ENCODE assay signal across 8 mouse cellular contexts in the genomic region with DNA sequence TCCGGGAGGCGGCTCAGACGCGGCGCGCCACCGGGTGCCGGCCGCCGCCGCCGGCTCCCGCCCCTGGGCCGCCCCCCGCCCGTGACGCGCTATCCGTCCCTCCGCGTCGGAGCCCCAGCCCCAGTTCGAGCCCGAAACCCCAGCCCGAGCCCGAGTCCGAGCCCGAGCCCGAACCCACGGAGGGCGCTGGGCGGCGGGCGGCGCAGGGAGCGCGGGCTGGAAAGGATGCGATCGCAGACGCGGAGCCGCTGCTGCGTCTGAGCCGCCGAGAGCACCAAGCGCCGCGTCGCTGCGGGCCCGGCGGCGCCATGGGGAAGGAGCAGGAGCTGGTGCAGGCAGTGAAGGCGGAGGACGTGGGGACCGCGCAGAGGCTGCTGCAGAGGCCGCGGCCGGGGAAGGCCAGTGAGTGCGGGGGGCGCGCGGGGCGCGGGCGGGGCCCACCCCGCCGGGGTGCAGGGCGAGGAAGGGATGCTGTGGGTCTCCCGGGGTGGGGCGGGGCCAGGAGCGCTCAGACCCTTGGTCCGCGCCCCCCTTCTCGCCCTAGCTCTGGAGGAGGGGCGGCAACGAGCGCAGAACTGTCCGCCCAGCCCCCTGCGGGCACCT. TPM values are rescaled to one million over a fixed set of nuclear protein-coding genes. Genes with fewer than 3 reads are reported as not detected.
A peak's percentile ranks its signal among the peaks of the same experiment; 100 is the strongest.
DNase-seq lines count a peak whose midpoint lies in the region; ATAC-seq and TF ChIP-seq lines count a peak whose summit lies in the region.

No protein-coding gene starts in this region.

- no peaks in the 10 kb centered on the region for H3K9me3 ChIP-seq in heart, embryonic 11.5 days (replicated peaks; ENCODE audit: control insufficient read depth, low read length)
- no peaks in the 10 kb centered on the region for H3K9me3 ChIP-seq in ES-E14 (ENCODE audit: control insufficient read depth, insufficient read depth, low read depth, low read length)
- H3K9me3 ChIP-seq in liver, embryonic 13.5 days (replicated peaks), result no peaks in the 10 kb centered on the region

- H3K9ac ChIP-seq in heart, embryonic 11.5 days (ENCODE audit: low read depth, low read length), result peak overlapping the region; percentile 73
- H3K9ac ChIP-seq in ES-E14 (ENCODE audit: insufficient read depth, low read depth, low read length, poor library complexity, severe bottlenecking), result peak overlapping the region; percentile 78
- H3K9ac ChIP-seq in liver, embryonic 13.5 days, result peak overlapping the region; percentile 50

- H3K4me2 ChIP-seq in heart, embryonic 11.5 days, result peak overlapping the region; percentile 84
- H3K4me2 ChIP-seq in liver, embryonic 13.5 days, result peak overlapping the region; percentile 76

- no peaks in the 10 kb centered on the region for H3K36me3 ChIP-seq in heart, embryonic 11.5 days (ENCODE audit: control insufficient read depth, insufficient read depth, low read length)
- no peaks in the 10 kb centered on the region for H3K36me3 ChIP-seq in ES-E14 (ENCODE audit: control insufficient read depth, insufficient read depth, low read length, poor library complexity, severe bottlenecking)
- no peaks in the 10 kb centered on the region for H3K36me3 ChIP-seq in liver, embryonic 13.5 days

- in situ Hi-C loops in ES-E14 (cut with MboI; ENCODE audit: low sequenced_read_pairs in 2 of 2, unreplicated experiment in 2 of 2), result no loop called here

- no peak for DNase-seq in heart, adult 18-20 months
- no peak for DNase-seq in ES-E14 (ENCODE audit: low read depth, low spot score)
- DNase-seq in embryo, embryonic 10.5 days (ENCODE audit: low spot score), result peak; percentile 58
- no peak for DNase-seq in liver, embryonic 13.5 days
- peak; percentile 68 for DNase-seq in retina, embryonic 14.5 days (ENCODE audit: low spot score)
- DNase-seq in spleen, adult 12 weeks (ENCODE audit: low spot score), result no peak

- under 1% methylated on average over 64 of the region's 81 CpGs for WGBS in heart, embryonic 11.5 days (ENCODE audit: insufficient replicate concordance)
- 1% methylated on average over 75 of the region's 81 CpGs for WGBS in liver, embryonic 13.5 days (ENCODE audit: insufficient replicate concordance)

- peaks cover 43% of the 10 kb centered on the region for H3K27me3 ChIP-seq in heart, embryonic 11.5 days (ENCODE audit: control insufficient read depth, insufficient read depth, low read length)
- H3K27me3 ChIP-seq in liver, embryonic 13.5 days, result peaks cover 77% of the 10 kb centered on the region

- peaks cover 6% of the 10 kb centered on the region for H3K4me1 ChIP-seq in heart, embryonic 11.5 days (ENCODE audit: control insufficient read depth, insufficient read depth, low read length)
- peaks cover 4 to 9% of the 10 kb centered on the region in 2 experiments; a peak in 3 of 4 replicates for H3K4me1 ChIP-seq in ES-E14 (ENCODE audit: control insufficient read depth in 2 of 2, insufficient read depth in 2 of 2, low read length in 2 of 2, poor library complexity in 1 of 2)
- H3K4me1 ChIP-seq in liver, embryonic 13.5 days (replicated peaks), result peaks cover 23% of the 10 kb centered on the region

- H3K27ac ChIP-seq in heart, embryonic 11.5 days (ENCODE audit: low read depth, low read length), result no peak overlapping the region
- no peak overlapping the region for H3K27ac ChIP-seq in ES-E14 (ENCODE audit: insufficient read depth, low read depth, low read length, poor library complexity, severe bottlenecking)
- no peak overlapping the region for H3K27ac ChIP-seq in liver, embryonic 13.5 days

- peak; percentile 59; the same call in 1 of the 2 replicates for ATAC-seq in heart, embryonic 11.5 days (replicated peaks; ENCODE audit: insufficient number of reproducible peaks, low FRiP score, low TSS enrichment)
- ATAC-seq in hematopoietic stem cell, adult 5-6 weeks (replicated peaks in 1 of 2; ENCODE audit: insufficient read depth in 1 of 2, low FRiP score in 2 of 2, low TSS enrichment in 1 of 2, low read depth in 1 of 2, poor library complexity in 2 of 2, severe bottlenecking in 2 of 2), result peak; percentile 46 to 59; a peak in 3 of 4 replicates
- ATAC-seq in liver, embryonic 13.5 days (ENCODE audit: low read depth), result peak; percentile 35

- peak overlapping the region; percentile 76 for H3K4me3 ChIP-seq in heart, embryonic 11.5 days (ENCODE audit: low read depth, low read length)
- H3K4me3 ChIP-seq in ES-E14 (ENCODE audit: insufficient read depth in 1 of 2, low read depth in 1 of 2, low read length in 2 of 2, poor library complexity in 1 of 2, severe bottlenecking in 1 of 2), result peak overlapping the region; percentile 87 to 92
- H3K4me3 ChIP-seq in liver, embryonic 13.5 days (replicated peaks), result peak overlapping the region; percentile 59

TF ChIP-seq in ES-E14, 5 proteins besides CTCF, POLR2A, EP300 and RAD21:
- TF ChIP-seq ZNF384 (IDR thresholded peaks at IDR 0.05; ENCODE audit: low read depth, low read length), result no peak
- no peak for TF ChIP-seq ZC3H11A (IDR thresholded peaks at IDR 0.05; ENCODE audit: borderline replicate concordance, low read depth, low read length)
- TF ChIP-seq CHD2 (IDR thresholded peaks at IDR 0.05; ENCODE audit: low read depth, low read length), result no peak
- TF ChIP-seq MAFK (IDR thresholded peaks at IDR 0.05; ENCODE audit: insufficient read depth, low read depth, low read length), result no peak
- no peak for TF ChIP-seq HCFC1 (IDR thresholded peaks at IDR 0.05; ENCODE audit: borderline replicate concordance, insufficient read depth, low read length)

RNA-seq across cellular contexts. Expression of a gene that starts 0.4 kb away (rescaled TPM):
- polyA plus RNA-seq in heart, embryonic 11.5 days (2014; fragmentation: Nextera tagmentation; extraction: Ambion mirVana), result 0.40 and 0.49 TPM in 2 replicates
- under 1 TPM; 0.15 to 0.20 TPM for total RNA-seq in heart, adult 18-20 months (2021)
- total RNA-seq in ES-E14 (2012; rRNA removed), result 1.8 and 2.0 TPM in 2 replicates
- total RNA-seq in hematopoietic stem cell, adult 5-6 weeks (2017), result not detected in 2 replicates
- polyA plus RNA-seq in liver, embryonic 13.5 days (2015; fragmentation: Nextera tagmentation; extraction: Ambion mirVana), result 0.15 and 0.20 TPM in 2 replicates

RNA-seq across cellular contexts. Expression of a gene that starts 9.9 kb away (rescaled TPM):
- 17.5 and 20.9 TPM in 2 replicates for polyA plus RNA-seq in heart, embryonic 11.5 days (2014; fragmentation: Nextera tagmentation; extraction: Ambion mirVana)
- total RNA-seq in heart, adult 18-20 months (2021), result 10 to 100 TPM in 1 of 2 experiments, 1 to 10 TPM in 1; 8.1 to 10.3 TPM
- 24.2 and 32.8 TPM in 2 replicates for total RNA-seq in ES-E14 (2012; rRNA removed)
- total RNA-seq in hematopoietic stem cell, adult 5-6 weeks (2017), result 9.2 and 31.8 TPM in 2 replicates
- 11.7 and 13.8 TPM in 2 replicates for polyA plus RNA-seq in liver, embryonic 13.5 days (2015; fragmentation: Nextera tagmentation; extraction: Ambion mirVana)

RNA-seq across cellular contexts. Expression of a gene that starts 15.1 kb away (rescaled TPM):
- 0.21 and 0.42 TPM in 2 replicates for polyA plus RNA-seq in heart, embryonic 11.5 days (2014; fragmentation: Nextera tagmentation; extraction: Ambion mirVana)
- not detected for total RNA-seq in heart, adult 18-20 months (2021)
- 1.2 and 1.4 TPM in 2 replicates for total RNA-seq in ES-E14 (2012; rRNA removed)
- 1.2 TPM in 1 of 2 replicates, not detected in the other for total RNA-seq in hematopoietic stem cell, adult 5-6 weeks (2017)
- polyA plus RNA-seq in liver, embryonic 13.5 days (2015; fragmentation: Nextera tagmentation; extraction: Ambion mirVana), result 0.13 TPM in 1 of 2 replicates, not detected in the other

RNA-seq across cellular contexts. Expression of a gene that starts 18.6 kb away (rescaled TPM):
- polyA plus RNA-seq in heart, embryonic 11.5 days (2014; fragmentation: Nextera tagmentation; extraction: Ambion mirVana), result 75.8 and 77.2 TPM in 2 replicates
- 10 to 100 TPM; 40.1 to 43.5 TPM for total RNA-seq in heart, adult 18-20 months (2021)
- total RNA-seq in ES-E14 (2012; rRNA removed), result 12.8 and 16.6 TPM in 2 replicates
- total RNA-seq in hematopoietic stem cell, adult 5-6 weeks (2017), result 12.9 and 13.3 TPM in 2 replicates
- 84.0 and 86.7 TPM in 2 replicates for polyA plus RNA-seq in liver, embryonic 13.5 days (2015; fragmentation: Nextera tagmentation; extraction: Ambion mirVana)

RNA-seq across cellular contexts. Expression of a gene that starts 18.6 kb away (rescaled TPM):
- 14.0 and 17.6 TPM in 2 replicates for polyA plus RNA-seq in heart, embryonic 11.5 days (2014; fragmentation: Nextera tagmentation; extraction: Ambion mirVana)
- 10 to 100 TPM in 1 of 2 experiments, 1 to 10 TPM in 1; 9.8 to 10.1 TPM for total RNA-seq in heart, adult 18-20 months (2021)
- 23.4 and 38.2 TPM in 2 replicates for total RNA-seq in ES-E14 (2012; rRNA removed)
- total RNA-seq in hematopoietic stem cell, adult 5-6 weeks (2017), result 12.1 and 22.6 TPM in 2 replicates
- polyA plus RNA-seq in liver, embryonic 13.5 days (2015; fragmentation: Nextera tagmentation; extraction: Ambion mirVana), result 11.7 and 13.0 TPM in 2 replicates

Comparison
In these comparisons a context has a peak if more than half of its experiments do, and no peak if none do; other contexts are left out.
1. DNase-seq: peak in embryo, embryonic 10.5 days (single experiment) and retina, embryonic 14.5 days (single experiment); none in heart, adult 18-20 months (0 of 2), ES-E14 (single experiment), liver, embryonic 13.5 days (single experiment) and spleen, adult 12 weeks (single experiment).
2. Peak in every context shown above with its lines, with median percentiles within 50 percentile points of each other: ATAC-seq, H3K4me3 ChIP-seq and H3K9ac ChIP-seq.